Mouse (Mus musculus) liver, adult (tissue): ENCODE results near the gene Fbxo8.

Source experiments
- GATA4 ChIP-seq: IDR thresholded peaks from 2 replicates; pipeline ENCODE4 v1.6.1; 2014; ENCODE audit warnings: mild to moderate bottlenecking, low read length; ENCODE audit not compliant: insufficient replicate concordance

Gene Fbxo8

GRCm38 (mm10) chr8:56639277-56639676, 88.4 kb downstream of the Fbxo8 start:
- no peak for TF ChIP-seq GATA4
